Mouse (Mus musculus): ENCODE measurements around the gene P4ha2.
A peak's percentile ranks its signal among the peaks of the same experiment; 100 is the strongest.

P4ha2 gene

DNA sequence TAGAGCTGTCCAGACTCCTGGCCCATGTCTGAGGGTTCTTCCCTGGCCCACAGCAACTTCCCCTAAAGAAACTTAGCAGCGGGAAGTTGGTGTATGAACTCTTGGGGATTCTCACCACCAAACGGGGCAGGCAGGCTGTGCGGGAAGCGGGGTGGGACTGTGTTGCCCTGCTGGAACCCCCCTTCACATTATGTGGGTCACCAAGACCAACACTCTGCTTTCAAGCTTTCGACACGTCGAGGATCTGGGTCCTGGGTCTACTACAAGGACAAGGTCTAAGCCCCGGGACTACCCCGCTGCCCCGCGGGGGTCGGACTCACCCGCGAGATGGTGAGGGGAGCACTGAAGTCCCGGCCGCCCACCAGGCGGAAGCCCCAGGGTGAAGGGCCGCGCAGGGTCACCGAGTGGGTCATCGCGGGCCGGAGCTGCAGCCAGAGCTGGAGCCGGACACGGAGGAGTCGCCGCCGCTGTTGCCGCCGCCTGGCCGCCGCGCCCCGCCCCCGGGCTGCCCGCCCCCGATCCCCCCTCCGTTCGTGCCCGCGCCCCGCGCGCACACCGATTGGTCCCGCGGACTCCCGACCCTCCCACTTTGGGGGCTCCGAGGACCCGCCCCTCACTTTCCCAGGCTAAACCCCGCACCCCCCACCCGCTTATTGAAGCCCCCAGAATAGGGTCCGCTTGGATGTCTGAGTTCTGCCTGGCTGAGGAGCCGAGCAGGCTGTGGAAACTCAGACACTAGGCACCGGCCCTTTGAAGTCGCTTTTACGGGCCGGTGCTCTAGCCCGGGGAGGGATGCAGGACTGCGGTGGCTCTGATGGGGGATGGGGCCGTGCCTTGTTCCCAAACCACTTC is 31.1 kb upstream of the P4ha2 start, which contains the start of gene Pdlim4:
TSS of gene Pdlim4 (minus strand) at position 495 of the 852 bp plus-strand sequence.
- no peak for DNase-seq

DNA sequence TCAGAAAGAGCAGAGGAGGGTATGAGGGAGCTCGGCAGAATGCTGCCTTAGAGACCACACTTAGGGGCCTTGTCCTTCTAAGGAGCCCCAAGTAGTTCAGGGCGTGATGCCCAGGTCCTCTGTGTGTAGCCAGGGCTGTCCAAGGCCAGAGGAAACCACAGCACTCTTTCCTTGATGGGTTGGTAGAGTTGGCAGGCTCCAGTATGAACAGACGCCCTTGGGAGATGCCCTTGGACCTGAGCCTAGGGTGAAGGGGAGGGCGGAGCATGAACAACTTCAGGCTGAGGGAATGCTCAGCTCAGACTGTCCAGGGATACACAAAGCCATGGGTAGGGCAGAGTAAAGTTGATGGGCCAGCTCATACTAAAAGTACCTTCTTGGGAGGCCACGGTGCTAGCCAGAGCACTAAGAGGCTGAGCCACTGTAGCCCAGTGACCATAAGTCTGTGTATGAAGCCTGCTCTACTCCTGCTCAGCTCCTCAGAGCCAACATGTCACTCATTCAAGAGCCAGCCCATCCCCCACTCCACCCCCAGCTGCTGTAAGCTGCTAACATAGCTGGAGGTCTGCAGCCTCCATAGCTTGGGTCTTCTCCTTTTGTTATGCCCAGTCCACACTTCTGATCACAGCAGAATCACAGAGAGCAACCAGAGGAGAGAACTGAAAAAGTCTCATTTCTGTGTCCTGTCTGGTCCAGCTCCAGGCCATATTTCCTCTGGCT is 28.0 kb upstream of the P4ha2 start:
- peak; percentile 82 to 84 for DNase-seq

- no peak for DNase-seq
Observed at GRCm38 (mm10) chr11:54073291-54073690, 26.6 kb upstream of the P4ha2 start.

DNA sequence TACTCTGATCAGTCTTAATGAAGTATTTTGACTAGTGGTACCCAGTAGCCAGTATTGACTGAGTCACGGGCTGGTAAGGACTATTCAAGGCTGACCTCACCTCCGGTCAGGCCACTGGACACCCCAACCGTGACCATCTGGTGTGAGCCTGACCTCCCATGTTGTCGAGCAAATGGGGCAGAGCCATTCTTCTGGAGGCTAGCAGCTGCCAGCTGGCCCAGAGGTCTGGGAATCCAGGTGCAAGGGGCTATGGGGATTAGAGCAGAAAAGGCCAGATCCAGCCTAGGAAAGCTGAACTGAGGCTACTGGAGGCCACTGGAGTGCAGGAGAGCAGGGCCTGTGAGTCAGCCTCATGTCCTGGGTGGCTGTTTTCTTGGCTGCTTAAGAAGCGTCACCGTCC is 24.5 kb upstream of the P4ha2 start:
- no peak for DNase-seq

GRCm38 (mm10) chr11:54076101-54076500 is 23.8 kb upstream of the P4ha2 start:
- DNase-seq, result no peak

GRCm38 (mm10) chr11:54080435-54080834 is 19.5 kb upstream of the P4ha2 start:
- no peak for DNase-seq

- DNase-seq, result no peak
Observed at GRCm38 (mm10) chr11:54082725-54083124, 17.2 kb upstream of the P4ha2 start.

DNA sequence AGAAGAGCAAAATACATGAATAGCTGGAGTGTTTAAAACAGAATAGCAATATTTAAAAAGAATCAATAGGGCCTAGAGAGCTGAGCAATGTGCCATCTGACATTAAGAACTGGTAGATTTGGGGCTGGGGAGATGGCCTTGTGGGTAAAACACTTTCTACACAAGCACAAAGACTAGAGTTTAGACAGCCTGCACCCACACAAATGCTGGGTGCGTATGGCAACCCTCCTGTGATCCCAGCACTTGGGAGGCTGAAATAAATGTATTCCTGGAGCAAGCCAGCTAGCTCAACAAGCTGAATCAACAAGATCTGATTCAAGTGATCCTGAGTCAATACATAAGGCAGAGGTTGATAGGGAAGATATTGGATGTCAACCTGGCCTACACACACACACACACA is 14.9 kb upstream of the P4ha2 start:
- DNase-seq, result no peak

DNA sequence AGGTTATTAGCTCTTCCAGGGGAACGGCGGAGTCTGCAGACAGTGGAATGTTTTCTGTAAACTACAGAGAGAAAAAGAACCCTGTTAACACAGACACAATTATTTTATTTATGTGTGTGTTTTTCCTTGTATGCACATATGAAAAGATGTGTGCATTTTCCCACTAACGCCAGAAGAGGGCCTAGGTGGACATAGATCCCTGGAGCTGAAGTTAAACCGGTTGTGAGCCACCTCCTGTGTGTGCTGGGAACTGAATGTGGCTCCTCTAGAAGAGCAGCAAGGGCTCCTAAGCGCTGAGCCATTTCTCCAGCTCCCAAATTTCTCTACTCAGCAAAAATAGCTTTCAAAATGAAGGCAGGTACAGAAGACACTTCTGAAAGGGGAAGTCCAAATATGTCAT is 14.1 kb upstream of the P4ha2 start:
- no peak for DNase-seq

DNA sequence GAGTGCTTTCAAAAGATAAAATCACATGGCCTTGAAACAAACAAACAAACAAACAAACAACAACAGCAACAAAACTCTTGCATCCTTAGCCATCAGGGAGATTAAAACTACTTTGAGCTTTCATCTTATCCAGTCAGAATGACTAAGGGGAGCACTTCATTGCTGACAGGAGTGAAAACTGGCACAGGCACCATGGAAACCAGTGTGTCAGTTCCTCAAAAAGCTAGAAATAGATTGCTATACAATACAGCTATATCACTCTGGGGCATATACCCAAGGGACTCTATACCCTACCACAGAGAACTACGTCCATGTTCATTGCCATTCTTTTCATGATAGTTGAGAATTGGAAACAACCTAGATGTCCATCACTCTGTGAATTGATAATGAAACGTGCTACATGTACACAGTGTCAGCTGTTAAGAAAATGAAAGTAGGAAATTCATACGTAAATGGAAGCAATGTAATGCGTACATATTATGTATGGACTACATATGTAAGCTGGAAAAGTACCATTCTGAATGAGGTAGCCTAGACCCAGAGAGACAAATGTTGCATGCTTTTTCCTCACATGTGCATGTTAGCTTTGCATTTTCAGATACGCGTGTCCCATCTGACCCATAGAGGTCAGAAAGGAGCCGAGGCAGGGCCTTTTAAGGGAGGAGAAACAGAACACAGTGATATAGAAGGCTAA is 11.5 kb upstream of the P4ha2 start:
- no peak for DNase-seq

- peak; percentile 67 to 76 for DNase-seq
Observed at GRCm38 (mm10) chr11:54088947-54089317, 11.0 kb upstream of the P4ha2 start.

- DNase-seq, result no peak
Observed at GRCm38 (mm10) chr11:54090091-54090879, 9.6 kb upstream of the P4ha2 start.

GRCm38 (mm10) chr11:54091726-54092125 is 8.2 kb upstream of the P4ha2 start:
- DNase-seq, result peak in 1 of 2 experiments; percentile 36

DNA sequence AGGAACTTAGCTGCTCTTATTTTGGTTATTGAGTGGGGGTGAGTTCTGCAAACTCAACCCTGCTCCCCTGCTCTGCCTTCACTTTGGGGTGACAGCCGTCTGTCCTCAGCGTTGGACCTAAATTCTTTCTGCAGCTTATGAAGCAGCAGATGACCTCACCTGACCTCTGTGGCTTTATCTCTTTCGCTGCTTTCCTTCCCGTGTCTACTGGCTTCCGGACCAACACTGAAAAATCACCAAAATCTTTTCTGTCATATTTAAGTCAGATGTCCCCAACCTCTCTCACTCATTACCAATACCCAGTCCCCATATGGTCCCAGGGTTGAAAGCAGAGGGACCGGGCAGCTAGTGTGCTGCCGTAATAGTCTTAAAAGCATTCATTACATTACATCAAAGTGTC is 7.7 kb upstream of the P4ha2 start:
- no peak for DNase-seq

DNA sequence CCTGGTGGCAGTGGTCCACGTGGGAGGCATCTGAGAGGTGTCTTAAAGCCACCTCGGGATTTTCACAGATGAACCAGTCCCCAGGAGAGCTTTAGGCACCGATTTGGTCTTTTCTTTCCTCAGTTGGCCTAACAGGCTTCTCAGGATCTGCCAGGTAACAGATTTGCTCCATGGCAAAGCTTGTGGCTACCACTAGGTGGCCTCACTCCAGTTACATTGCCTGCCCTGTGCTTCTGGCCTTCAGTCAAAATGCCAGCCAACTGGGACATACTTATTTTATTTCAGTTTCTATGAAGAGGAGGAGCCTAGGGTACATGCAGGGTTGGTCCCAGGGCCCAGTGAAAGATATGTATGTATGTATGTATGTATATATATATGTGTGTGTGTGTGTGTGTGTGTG is 6.9 kb upstream of the P4ha2 start:
- DNase-seq, result peak; percentile 63 to 71

GRCm38 (mm10) chr11:54100692-54101591 is 1.0 kb downstream of the P4ha2 start:
- peak; percentile 78 to 83 for DNase-seq

- no peak for DNase-seq
Observed at GRCm38 (mm10) chr11:54101701-54102100, 1.8 kb downstream of the P4ha2 start.

DNA sequence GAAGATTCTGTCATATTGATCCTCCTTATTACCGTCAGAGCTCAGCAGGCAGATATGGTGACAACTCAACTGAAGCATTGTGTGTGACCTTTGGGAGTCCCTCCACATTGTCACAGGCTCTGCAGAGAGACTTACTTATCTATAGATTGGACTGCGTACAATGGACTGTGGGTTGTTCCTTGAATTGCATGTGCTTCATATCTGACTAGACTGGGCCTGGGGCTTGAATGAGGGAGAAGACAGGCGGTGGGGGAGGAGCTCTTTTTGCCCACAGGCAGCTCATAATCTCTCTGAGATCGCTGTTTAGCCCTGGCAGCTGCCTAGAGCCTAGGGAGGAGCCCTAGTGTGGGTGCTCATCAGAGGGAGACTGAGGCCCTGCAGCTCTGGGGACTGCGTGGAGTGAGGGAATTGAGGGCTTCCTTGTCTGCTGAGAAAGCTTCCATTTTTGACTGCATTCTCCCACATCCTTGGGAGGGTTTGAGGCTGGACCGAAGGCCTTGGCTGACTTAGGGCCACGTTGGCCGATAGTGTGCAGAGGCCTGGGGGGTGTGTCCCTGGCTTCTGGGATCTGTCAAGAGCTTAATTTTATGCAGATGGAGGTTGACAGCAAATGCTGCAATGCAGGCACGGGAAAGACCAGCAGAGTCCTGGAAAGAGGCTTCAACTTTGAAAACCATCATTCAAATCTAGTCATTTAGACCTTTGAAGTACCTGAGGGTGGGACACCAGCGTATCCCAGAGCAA is 3.0 kb downstream of the P4ha2 start:
- no peak for DNase-seq

DNA sequence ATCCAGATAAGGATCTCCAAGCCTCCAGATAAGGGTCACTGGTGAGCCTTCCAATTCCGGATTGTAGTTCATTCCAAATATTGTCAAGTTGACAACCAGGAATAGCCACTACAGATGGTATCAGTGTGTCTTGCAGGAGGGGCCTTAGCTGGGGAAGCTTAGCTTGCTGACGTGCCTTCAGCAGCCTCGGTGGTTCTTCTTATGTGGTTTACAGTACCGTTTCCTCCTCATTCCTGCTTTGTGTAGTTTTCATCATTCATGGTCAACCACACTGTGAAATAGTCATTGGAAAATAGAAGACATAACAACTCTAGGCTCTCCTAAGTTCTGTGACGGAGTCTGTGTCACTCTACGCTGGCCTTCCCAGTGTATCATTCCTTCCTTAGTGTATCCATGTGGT is 5.1 kb downstream of the P4ha2 start:
- no peak for DNase-seq

GRCm38 (mm10) chr11:54106676-54107075 is 6.8 kb downstream of the P4ha2 start:
- DNase-seq, result peak; percentile 92 to 95

DNA sequence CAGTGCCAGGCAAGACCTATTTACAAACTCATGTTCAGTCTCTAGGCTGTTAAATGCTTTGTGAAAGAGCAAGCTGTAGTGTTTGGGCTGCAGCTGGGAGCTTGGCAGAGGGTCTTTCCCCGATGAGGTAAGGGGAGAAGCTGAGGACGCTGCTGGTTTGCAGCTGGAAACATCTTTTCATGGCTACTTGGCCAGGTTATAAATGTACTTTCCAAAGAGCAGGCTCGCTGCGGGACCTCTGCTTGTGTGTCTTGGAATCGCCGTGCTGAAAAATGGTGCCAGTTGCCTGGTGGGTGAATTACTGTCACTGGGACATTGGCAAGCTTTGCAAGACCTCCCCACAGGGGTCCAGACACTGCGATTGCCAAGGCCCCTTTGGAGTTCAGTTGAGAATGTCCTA is 7.3 kb downstream of the P4ha2 start:
- DNase-seq, result no peak
